Mouse (Mus musculus): Measurements from ENCODE around the gene Cisd1.

GRCm38 (mm10) chr10:71292254-71292653 is 52.5 kb downstream of the Cisd1 start:
- TF ChIP-seq CTCF (IDR thresholded peaks at IDR 0.05; ENCODE audit: low read depth) (no peak), EP300 (IDR thresholded peaks at IDR 0.05; ENCODE audit: low read depth) (no peak)
